Mouse (Mus musculus) ES-Bruce4 (cell line): ENCODE measurements around the gene Deaf1. TPM values are rescaled to one million over a fixed set of nuclear protein-coding genes. Genes with fewer than 3 reads are reported as not detected.

Experiments
- H3K27ac ChIP-seq: 2 replicates; pipeline ENCODE4 v1.5.1; 2012; ENCODE audit warnings: low read length, inconsistent platforms; ENCODE audit not compliant: insufficient read depth
- H3K27me3 ChIP-seq: 2 replicates; pipeline ENCODE4 v1.6.1; 2012; ENCODE audit warnings: mild to moderate bottlenecking, low read length, inconsistent platforms; ENCODE audit not compliant: control insufficient read depth, poor library complexity, insufficient read depth, severe bottlenecking
- H3K36me3 ChIP-seq: 2 replicates; pipeline ENCODE4 v1.6.1; 2012; ENCODE audit warnings: inconsistent platforms, mild to moderate bottlenecking, low read length, moderate library complexity; ENCODE audit not compliant: control insufficient read depth, poor library complexity, insufficient read depth, severe bottlenecking
- H3K4me1 ChIP-seq: one replicate; pipeline ENCODE4 v1.8.1; 2011; ENCODE audit warnings: low read length; ENCODE audit not compliant: control insufficient read depth, insufficient read depth
- H3K4me3 ChIP-seq: 2 replicates; pipeline ENCODE4 v1.5.1; 2011; ENCODE audit warnings: low read depth, mild to moderate bottlenecking, low read length
- H3K9ac ChIP-seq: 2 replicates; pipeline ENCODE4 v1.6.1; 2012; ENCODE audit warnings: low read depth, mild to moderate bottlenecking, inconsistent platforms; ENCODE audit not compliant: poor library complexity, severe bottlenecking
- H3K9me3 ChIP-seq: replicated peaks from 2 replicates; pipeline ENCODE4 v1.6.1; 2012; ENCODE audit warnings: mild to moderate bottlenecking, low read length, inconsistent platforms; ENCODE audit not compliant: control insufficient read depth, poor library complexity, insufficient read depth, severe bottlenecking
- CTCF ChIP-seq: IDR thresholded peaks from one replicate; pipeline ENCODE4 v1.8.1; 2011; ENCODE audit warnings: low read depth, low read length
- EP300 ChIP-seq: IDR thresholded peaks from 2 replicates; pipeline ENCODE4 v1.6.1; 2011; ENCODE audit warnings: low read depth, low read length; ENCODE audit not compliant: insufficient read depth
- POLR2A ChIP-seq: IDR thresholded peaks from one replicate; pipeline ENCODE4 v1.8.1; 2011; ENCODE audit warnings: low read length; ENCODE audit not compliant: insufficient read depth
- polyA plus RNA-seq: library from polyadenylated mRNA; stranded (reverse); fragments of >200 nt; gene quantifications from 2 replicates; pipeline ENCODE4 v1.2.4, GENCODE M21; 2011; ENCODE audit warnings: low read depth; ENCODE audit not compliant: missing spikeins, insufficient read depth, insufficient read length

Deaf1 gene
- polyA plus RNA-seq, 1 experiment = 79.4 TPM

DNA sequence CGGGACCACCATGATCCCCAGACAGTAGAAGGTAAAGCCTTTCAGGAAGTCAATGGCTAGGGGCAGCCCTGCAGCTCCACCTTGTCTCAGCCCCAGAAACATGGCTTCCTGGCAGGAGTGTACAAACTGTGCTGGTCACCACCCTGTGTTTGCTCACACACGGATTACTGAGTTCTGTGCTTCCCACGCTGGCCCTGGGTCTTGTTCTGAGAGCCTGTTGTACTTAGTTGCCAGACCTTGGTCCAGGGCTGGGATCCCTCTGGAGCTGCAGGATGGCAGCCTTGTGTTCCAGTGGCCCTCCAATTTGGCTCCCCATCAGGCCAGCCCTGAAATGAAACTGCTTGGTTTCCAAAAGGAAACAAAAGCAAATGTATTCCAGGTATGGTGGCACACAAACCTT, 8.8 kb upstream of the Deaf1 start:
- Histone ChIP-seq H3K4me1 (peaks cover 7% of the 10 kb centered on the region), H3K36me3 (no peaks in the 10 kb centered on the region), H3K9ac (no peak overlapping the region), H3K9me3 (no peaks in the 10 kb centered on the region), H3K27ac (no peak overlapping the region), H3K4me3 (no peak overlapping the region), H3K27me3 (no peaks in the 10 kb centered on the region)
- TF ChIP-seq CTCF = no peak
- TF ChIP-seq EP300 = no peak
- TF ChIP-seq POLR2A = no peak

DNA sequence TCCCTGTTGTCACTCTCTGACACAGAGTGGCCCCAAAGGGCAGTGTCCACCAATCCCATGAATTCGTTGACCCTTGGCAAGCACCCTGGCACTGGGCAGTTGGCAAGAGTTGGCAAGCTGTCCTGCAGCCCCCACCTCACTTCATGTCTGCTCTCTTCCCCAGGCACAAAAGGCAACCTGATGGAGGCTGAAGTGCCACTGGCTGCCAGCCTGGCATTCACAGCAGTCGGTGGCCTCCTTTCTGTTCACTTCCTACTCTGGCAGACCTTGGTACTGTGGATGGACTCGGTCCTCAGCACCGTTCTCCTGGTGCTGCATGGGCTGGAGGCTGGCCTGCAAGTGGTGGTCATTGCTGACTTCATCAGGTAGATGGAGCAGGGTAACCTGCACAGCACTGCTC, 8.2 kb upstream of the Deaf1 start:
- H3K9ac ChIP-seq = no peak overlapping the region
- H3K36me3 ChIP-seq = no peaks in the 10 kb centered on the region
- no peak overlapping the region for H3K4me3 ChIP-seq
- TF ChIP-seq CTCF = no peak
- TF ChIP-seq POLR2A = no peak
- no peak for TF ChIP-seq EP300
- H3K9me3 ChIP-seq = no peaks in the 10 kb centered on the region
- no peaks in the 10 kb centered on the region for H3K27me3 ChIP-seq
- H3K4me1 ChIP-seq = peaks cover 7% of the 10 kb centered on the region
- no peak overlapping the region for H3K27ac ChIP-seq

DNA sequence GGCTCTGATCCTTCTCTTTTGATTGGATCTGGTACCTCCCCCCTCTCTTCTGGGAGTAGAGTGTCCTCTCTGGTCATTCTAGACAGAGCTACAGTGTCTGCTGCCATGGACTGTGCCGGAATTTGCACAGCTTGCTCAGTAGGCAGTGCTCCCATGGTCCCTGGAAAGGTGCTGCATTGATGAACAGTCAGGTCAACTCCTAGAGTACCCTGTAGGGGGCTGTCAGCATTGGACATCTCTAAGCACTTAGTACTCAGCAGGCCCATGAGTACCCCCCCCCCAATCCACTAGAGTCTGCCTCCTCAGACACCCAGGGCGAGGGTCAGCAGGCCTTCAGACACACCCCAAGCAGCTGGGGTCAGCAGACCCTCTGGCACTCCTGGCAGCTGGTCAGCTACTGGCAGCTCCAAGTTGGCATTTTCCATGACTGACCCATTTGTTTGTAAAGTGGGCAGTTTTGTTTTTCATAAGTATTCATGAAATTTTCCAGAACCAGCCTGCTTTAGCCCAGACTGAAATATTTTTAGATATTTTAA, 7.6 kb upstream of the Deaf1 start:
- Histone ChIP-seq H3K9ac (no peak overlapping the region), H3K36me3 (no peaks in the 10 kb centered on the region), H3K4me3 (no peak overlapping the region), H3K27me3 (no peaks in the 10 kb centered on the region), H3K4me1 (peaks cover 7% of the 10 kb centered on the region), H3K27ac (no peak overlapping the region), H3K9me3 (no peaks in the 10 kb centered on the region)
- TF ChIP-seq EP300 (no peak), CTCF (no peak), POLR2A (no peak)

DNA sequence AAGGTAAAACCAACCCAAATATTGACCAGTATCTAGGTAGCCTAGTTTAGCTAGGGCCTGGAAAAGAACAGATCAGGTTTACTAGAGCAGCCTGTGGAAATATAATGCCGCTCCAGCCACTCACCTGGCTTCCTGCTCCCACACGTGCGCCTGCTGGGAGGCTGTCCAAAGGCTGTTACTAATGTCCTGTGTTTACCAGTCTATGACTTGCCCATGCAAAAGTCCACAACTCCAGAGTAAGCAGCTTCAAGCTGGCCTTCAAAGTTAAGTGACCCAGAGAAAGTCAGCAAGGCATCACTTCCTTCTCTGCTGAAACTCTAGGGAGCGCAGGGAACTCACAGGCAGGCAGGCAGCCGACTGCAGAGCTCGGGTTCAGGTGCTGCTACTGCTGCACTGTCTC, 4.5 kb upstream of the Deaf1 start:
- Histone ChIP-seq H3K4me1 (no peaks in the 10 kb centered on the region), H3K27ac (no peak overlapping the region), H3K4me3 (no peak overlapping the region), H3K27me3 (no peaks in the 10 kb centered on the region), H3K9me3 (no peaks in the 10 kb centered on the region), H3K36me3 (no peaks in the 10 kb centered on the region), H3K9ac (no peak overlapping the region)
- TF ChIP-seq CTCF (no peak), POLR2A (no peak), EP300 (no peak)

DNA sequence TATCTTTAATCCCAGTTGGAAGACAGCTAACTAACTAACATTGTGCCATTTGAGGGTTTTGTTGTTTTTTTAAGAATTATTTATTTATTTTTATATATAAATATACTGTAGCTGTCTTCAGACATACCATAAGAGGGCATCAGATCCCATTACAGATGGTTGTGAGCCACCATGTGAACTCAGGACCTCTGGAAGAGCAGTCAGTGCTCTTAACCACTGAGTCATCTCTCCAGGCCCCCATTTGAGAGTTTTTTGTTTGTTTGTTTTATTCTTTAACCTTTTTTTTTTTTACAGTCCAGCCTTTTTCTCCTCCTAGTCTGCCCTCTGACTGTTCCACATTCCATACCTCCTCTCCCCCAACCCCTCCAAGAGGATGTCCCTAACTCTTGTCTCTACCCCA, 3.2 kb upstream of the Deaf1 start:
- Histone ChIP-seq H3K27me3 (no peaks in the 10 kb centered on the region), H3K27ac (no peak overlapping the region), H3K4me1 (peaks cover 7% of the 10 kb centered on the region), H3K4me3 (no peak overlapping the region), H3K9me3 (no peaks in the 10 kb centered on the region), H3K9ac (no peak overlapping the region), H3K36me3 (0 out of 2 replicates have a peak, but pooled peaks cover 3% of the 10 kb centered on the region)
- TF ChIP-seq EP300 (no peak), CTCF (no peak), POLR2A (no peak)

DNA sequence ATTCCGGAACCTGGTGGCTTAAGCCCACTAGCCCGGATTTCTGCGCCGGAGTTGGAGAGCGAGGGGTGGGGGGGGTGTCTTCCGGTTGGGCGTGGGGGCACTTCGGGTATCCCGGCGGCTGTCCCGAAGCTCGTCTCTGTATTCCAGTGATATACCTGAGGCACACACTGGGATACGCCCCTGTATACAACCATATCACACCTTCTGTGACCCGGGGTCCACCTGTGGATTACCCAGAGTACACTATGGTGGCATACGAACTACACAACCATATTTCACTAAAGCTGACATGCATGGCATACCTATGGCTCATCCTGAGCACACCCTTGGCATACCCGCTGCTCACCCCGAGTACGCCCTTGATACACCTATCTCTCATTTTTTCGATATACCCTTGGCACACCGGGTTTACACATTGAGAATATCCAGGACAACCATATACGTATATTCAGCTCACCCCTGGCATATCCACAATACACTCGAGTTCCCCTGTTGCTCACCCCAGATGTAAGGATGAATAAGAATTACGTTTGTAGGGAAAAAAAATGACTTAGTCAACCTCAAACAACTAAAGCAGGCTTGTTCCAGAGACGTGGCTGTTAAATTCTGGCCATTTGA, 992 bp upstream of the Deaf1 start:
- 0 out of 2 replicates have a peak, but pooled peaks cover 5% of the 10 kb centered on the region for H3K36me3 ChIP-seq
- peak overlapping the region; percentile 92 for H3K9ac ChIP-seq
- TF ChIP-seq POLR2A = no peak
- TF ChIP-seq CTCF = no peak
- no peaks in the 10 kb centered on the region for H3K9me3 ChIP-seq
- H3K4me1 ChIP-seq = peaks cover 7% of the 10 kb centered on the region
- no peak overlapping the region for H3K27ac ChIP-seq
- no peaks in the 10 kb centered on the region for H3K27me3 ChIP-seq
- H3K4me3 ChIP-seq = peak overlapping the region; percentile 89
